In the genomic region with DNA sequence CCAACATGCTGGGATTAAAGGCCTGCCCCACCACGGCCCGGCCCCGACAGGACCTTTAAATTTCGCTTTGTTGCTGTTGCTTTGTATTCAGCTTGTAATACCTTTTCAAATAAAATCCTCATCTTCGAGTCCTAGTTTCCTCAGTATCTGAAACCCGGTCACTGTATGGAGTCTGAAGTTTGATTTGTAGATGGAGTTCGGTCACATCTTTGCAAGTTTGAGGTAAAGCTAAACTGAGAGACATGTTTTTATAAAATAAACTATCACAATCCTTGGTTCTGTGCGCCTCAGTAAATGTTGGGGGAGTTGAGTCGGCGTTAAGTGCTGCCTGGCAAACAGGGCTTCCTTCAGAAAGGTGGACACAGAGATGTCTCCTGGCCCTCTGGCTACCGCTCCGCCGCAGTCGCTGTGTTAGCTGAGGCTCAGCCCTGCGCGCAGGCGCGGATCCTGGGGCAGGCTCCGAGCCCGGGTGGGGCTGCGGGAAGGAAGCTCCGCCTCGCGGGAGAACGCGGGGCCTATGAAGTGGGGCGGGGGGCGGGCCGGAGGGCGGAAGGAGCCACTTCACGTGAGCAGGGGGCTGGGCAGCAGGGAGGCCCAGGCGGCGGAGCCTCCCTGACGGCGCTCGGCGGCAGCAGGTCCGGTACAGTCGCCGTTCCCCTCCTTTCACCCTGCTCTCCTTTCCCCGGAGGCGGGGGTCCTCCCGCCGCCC, we compare ENCODE assay signal across 8 mouse cellular contexts. TPM values are rescaled to one million over a fixed set of nuclear protein-coding genes. Genes with fewer than 3 reads are reported as not detected.
DNase-seq lines count a peak whose midpoint lies in the region; ATAC-seq and TF ChIP-seq lines count a peak whose summit lies in the region.

No protein-coding gene starts in this region.

- peaks cover 42% of the 10 kb centered on the region for H3K79me2 ChIP-seq in CH12.LX (replicated peaks; ENCODE audit: control insufficient read depth, extremely low read depth, insufficient read depth, poor library complexity, severe bottlenecking)

- TF ChIP-seq RAD21 in CH12.LX (IDR thresholded peaks at IDR 0.05; ENCODE audit: low read depth, low read length), result no peak

- WGBS in forebrain, embryonic 12.5 days, result 9% methylated on average over 37 of the region's 44 CpGs
- WGBS in large intestine, adult 2 months, result 5% methylated on average over 43 of the region's 44 CpGs
- WGBS in liver, postnatal 0 days (ENCODE audit: insufficient replicate concordance), result 9% methylated on average over 43 of the region's 44 CpGs
- 8% methylated on average over 41 of the region's 44 CpGs for WGBS in neural tube, embryonic 14.5 days

- intact Hi-C loops in heart, postnatal 10 days (cut with DNase I), result no loop called here

- in situ Hi-C loops in CH12.LX (cut with MboI; ENCODE audit: low pct_ligation_motif_present, low pct_unique_long_range_greater_than_20kb, low sequenced_read_pairs), result no loop called here

- DNase-seq in CH12.LX (ENCODE audit: extremely low read depth), result peak; percentile 93
- peak; percentile 91 for DNase-seq in c-Kit-positive CD71-positive TER-119-negative erythroid progenitor cells, embryonic 14.5 days (ENCODE audit: low read depth)
- DNase-seq in heart, postnatal 10 days, result peak; percentile 95 to 96
- DNase-seq in large intestine, adult 2 months (ENCODE audit: low read depth, low spot score), result peak; percentile 84
- DNase-seq in liver, postnatal 0 days, result peak; percentile 96
- DNase-seq in testis, postnatal 10 days (ENCODE audit: low spot score), result peak; percentile 94

- H3K36me3 ChIP-seq in CH12.LX (replicated peaks in 1 of 2; ENCODE audit: control insufficient read depth in 1 of 2, insufficient read depth in 1 of 2, low read length in 1 of 2), result peaks cover 0 to 13% of the 10 kb centered on the region in 2 experiments
- no peaks in the 10 kb centered on the region for H3K36me3 ChIP-seq in forebrain, embryonic 12.5 days (replicated peaks)
- H3K36me3 ChIP-seq in liver, postnatal 0 days (replicated peaks; ENCODE audit: insufficient read depth, low read length), result no peaks in the 10 kb centered on the region
- no peaks in the 10 kb centered on the region for H3K36me3 ChIP-seq in neural tube, embryonic 14.5 days (ENCODE audit: control insufficient read depth, insufficient read depth, low read length)

- no peaks in the 10 kb centered on the region for H3K9me3 ChIP-seq in CH12.LX (replicated peaks; ENCODE audit: low read length)
- no peaks in the 10 kb centered on the region for H3K9me3 ChIP-seq in forebrain, embryonic 12.5 days
- no peaks in the 10 kb centered on the region for H3K9me3 ChIP-seq in liver, postnatal 0 days (ENCODE audit: low read length)
- no peaks in the 10 kb centered on the region for H3K9me3 ChIP-seq in neural tube, embryonic 14.5 days (ENCODE audit: control insufficient read depth, low read length)

- H3K4me2 ChIP-seq in CH12.LX (ENCODE audit: insufficient read depth, low read depth, poor library complexity, severe bottlenecking), result peak overlapping the region; percentile 67
- H3K4me2 ChIP-seq in forebrain, embryonic 12.5 days, result peak overlapping the region; percentile 84
- H3K4me2 ChIP-seq in liver, postnatal 0 days (ENCODE audit: low read depth, low read length), result peak overlapping the region; percentile 85
- H3K4me2 ChIP-seq in neural tube, embryonic 14.5 days (ENCODE audit: low read depth, low read length), result peak overlapping the region; percentile 82

- H3K4me1 ChIP-seq in CH12.LX (ENCODE audit: control insufficient read depth in 1 of 2, insufficient read depth in 2 of 2), result peaks cover 0 to 16% of the 10 kb centered on the region in 2 experiments; a peak in 2 of 4 replicates
- H3K4me1 ChIP-seq in forebrain, embryonic 12.5 days, result peaks cover 13% of the 10 kb centered on the region
- peaks cover 22% of the 10 kb centered on the region; the same call in 1 of the 2 replicates for H3K4me1 ChIP-seq in liver, postnatal 0 days (ENCODE audit: insufficient read depth)
- H3K4me1 ChIP-seq in neural tube, embryonic 14.5 days (ENCODE audit: control insufficient read depth, insufficient read depth, low read length), result peaks cover 9% of the 10 kb centered on the region

- no peak for TF ChIP-seq EP300 in CH12.LX (IDR thresholded peaks at IDR 0.05; ENCODE audit: low read length)
- TF ChIP-seq EP300 in liver, postnatal 0 days (IDR thresholded peaks at IDR 0.05; ENCODE audit: low read depth), result no peak

- peak overlapping the region; percentile 72 to 77 (median 75) for H3K4me3 ChIP-seq in CH12.LX (replicated peaks in 1 of 3; ENCODE audit: low read depth in 2 of 3, low read length in 2 of 3, poor library complexity in 1 of 3)
- peak overlapping the region; percentile 81 for H3K4me3 ChIP-seq in forebrain, embryonic 12.5 days (replicated peaks)
- H3K4me3 ChIP-seq in liver, postnatal 0 days (ENCODE audit: low read depth, low read length), result peak overlapping the region; percentile 95
- peak overlapping the region; percentile 87 for H3K4me3 ChIP-seq in neural tube, embryonic 14.5 days (ENCODE audit: low read depth, low read length)

- no peaks in the 10 kb centered on the region for H3K27me3 ChIP-seq in CH12.LX (replicated peaks)
- no peaks in the 10 kb centered on the region for H3K27me3 ChIP-seq in forebrain, embryonic 12.5 days
- no peaks in the 10 kb centered on the region for H3K27me3 ChIP-seq in liver, postnatal 0 days (ENCODE audit: insufficient read depth, low read length)
- no peaks in the 10 kb centered on the region for H3K27me3 ChIP-seq in neural tube, embryonic 14.5 days (ENCODE audit: control insufficient read depth, insufficient read depth, low read length)

- ATAC-seq in forebrain, embryonic 12.5 days (ENCODE audit: low FRiP score), result peak; percentile 99
- ATAC-seq in liver, postnatal 0 days, result peak; percentile 98
- ATAC-seq in neural tube, embryonic 14.5 days (ENCODE audit: low read depth), result peak; percentile 97

- TF ChIP-seq POLR2A in CH12.LX (IDR thresholded peaks at IDR 0.05; ENCODE audit: low read depth, low read length), result peak; percentile 90

- TF ChIP-seq CTCF in CH12.LX (conservative IDR thresholded peaks at IDR 0.05 in 1 of 2, IDR thresholded peaks at IDR 0.05 in 1 of 2; ENCODE audit: low read depth in 2 of 2, low read length in 2 of 2), result no peak
- TF ChIP-seq CTCF in liver, postnatal 0 days (IDR thresholded peaks at IDR 0.05; ENCODE audit: low read depth), result peak; percentile 8; the same call in 1 of the 2 replicates

- no peak overlapping the region for H3K27ac ChIP-seq in CH12.LX (ENCODE audit: insufficient read depth, low read depth)
- peak overlapping the region; percentile 83 for H3K27ac ChIP-seq in forebrain, embryonic 12.5 days
- H3K27ac ChIP-seq in liver, postnatal 0 days (ENCODE audit: low read depth), result peak overlapping the region; percentile 84
- peak overlapping the region; percentile 86 for H3K27ac ChIP-seq in neural tube, embryonic 14.5 days (ENCODE audit: low read depth, low read length)

- H3K9ac ChIP-seq in CH12.LX (ENCODE audit: insufficient read depth, low read depth), result peak overlapping the region; percentile 96
- H3K9ac ChIP-seq in forebrain, embryonic 12.5 days, result peak overlapping the region; percentile 93
- H3K9ac ChIP-seq in liver, postnatal 0 days (replicated peaks), result peak overlapping the region; percentile 95
- H3K9ac ChIP-seq in neural tube, embryonic 14.5 days (replicated peaks; ENCODE audit: low read depth, low read length), result peak overlapping the region; percentile 93

- dilution Hi-C loops in CH12.LX (cut with MboI; ENCODE audit: extremely low pct_ligation_motif_present, extremely low pct_unique_long_range_greater_than_20kb, low sequenced_read_pairs), result no loop called here

TF ChIP-seq in CH12.LX, 34 proteins besides CTCF, POLR2A, EP300 and RAD21 (continues in another document):
- TF ChIP-seq GABPA (IDR thresholded peaks at IDR 0.05; ENCODE audit: insufficient replicate concordance, low read depth, low read length), result no peak
- TF ChIP-seq BHLHE40 (IDR thresholded peaks at IDR 0.05; ENCODE audit: low read depth, low read length), result peak; percentile 99

RNA-seq across cellular contexts. Expression of gene Rabgap1, which starts 8.7 kb away (rescaled TPM):
- total RNA-seq in CH12.LX (2012; rRNA removed), result 17.5 and 19.4 TPM in 2 replicates
- total RNA-seq in CH12.LX (2014; rRNA removed), result 21.9 and 23.9 TPM in 2 replicates
- polyA plus RNA-seq in CH12.LX (2012; ENCODE audit: insufficient read length, low read depth), result 16.6 and 18.1 TPM in 2 replicates
- polyA plus RNA-seq in forebrain, embryonic 12.5 days (2016; fragmentation: Nextera tagmentation; extraction: Ambion mirVana), result 60.5 and 64.0 TPM in 2 replicates
- total RNA-seq in heart, postnatal 10 days (2021), result 10 to 100 TPM; 45.9 to 56.7 TPM
- 5.0 and 7.4 TPM in 2 replicates for polyA plus RNA-seq in large intestine, adult 2 months (2012; rRNA removed)
- 5.6 and 6.2 TPM in 2 replicates for polyA plus RNA-seq in liver, postnatal 0 days (2015; fragmentation: Nextera tagmentation; extraction: Ambion mirVana)
- 64.5 and 104 TPM in 2 replicates for polyA plus RNA-seq in neural tube, embryonic 14.5 days (2014; fragmentation: Nextera tagmentation; extraction: Ambion mirVana)

RNA-seq across cellular contexts. Expression of gene Zbtb6, which starts 8.8 kb away (rescaled TPM):
- total RNA-seq in CH12.LX (2012; rRNA removed) (6.7 and 9.6 TPM in 2 replicates), CH12.LX (2014; rRNA removed) (23.3 and 26.3 TPM in 2 replicates)
- 6.2 and 9.2 TPM in 2 replicates for polyA plus RNA-seq in CH12.LX (2012; ENCODE audit: insufficient read length, low read depth)
- polyA plus RNA-seq in forebrain, embryonic 12.5 days (2016; fragmentation: Nextera tagmentation; extraction: Ambion mirVana), result 11.0 and 13.9 TPM in 2 replicates
- total RNA-seq in heart, postnatal 10 days (2021), result 1 to 10 TPM; 6.0 to 6.2 TPM
- polyA plus RNA-seq in large intestine, adult 2 months (2012; rRNA removed), result 2.2 and 3.3 TPM in 2 replicates
- 1.3 and 1.4 TPM in 2 replicates for polyA plus RNA-seq in liver, postnatal 0 days (2015; fragmentation: Nextera tagmentation; extraction: Ambion mirVana)
- polyA plus RNA-seq in neural tube, embryonic 14.5 days (2014; fragmentation: Nextera tagmentation; extraction: Ambion mirVana), result 10.4 and 11.7 TPM in 2 replicates

RNA-seq across cellular contexts. Expression of gene Zbtb26, which starts 8.9 kb away (rescaled TPM):
- 7.4 and 7.5 TPM in 2 replicates for total RNA-seq in CH12.LX (2012; rRNA removed)
- total RNA-seq in CH12.LX (2014; rRNA removed), result 6.3 and 6.8 TPM in 2 replicates
- 3.9 and 4.1 TPM in 2 replicates for polyA plus RNA-seq in CH12.LX (2012; ENCODE audit: insufficient read length, low read depth)
- polyA plus RNA-seq in forebrain, embryonic 12.5 days (2016; fragmentation: Nextera tagmentation; extraction: Ambion mirVana), result 13.2 and 13.5 TPM in 2 replicates
- total RNA-seq in heart, postnatal 10 days (2021), result 1 to 10 TPM; 4.5 to 5.1 TPM
- polyA plus RNA-seq in large intestine, adult 2 months (2012; rRNA removed), result 0.97 and 2.1 TPM in 2 replicates
- polyA plus RNA-seq in liver, postnatal 0 days (2015; fragmentation: Nextera tagmentation; extraction: Ambion mirVana), result 0.83 and 1.4 TPM in 2 replicates
- 10.2 and 12.8 TPM in 2 replicates for polyA plus RNA-seq in neural tube, embryonic 14.5 days (2014; fragmentation: Nextera tagmentation; extraction: Ambion mirVana)

RNA-seq across cellular contexts. Expression of gene Rc3h2, which starts 29.1 kb away (rescaled TPM):
- total RNA-seq in CH12.LX (2012; rRNA removed), result 6.2 and 8.0 TPM in 2 replicates
- total RNA-seq in CH12.LX (2014; rRNA removed), result 7.9 and 10.1 TPM in 2 replicates
- 4.2 and 5.7 TPM in 2 replicates for polyA plus RNA-seq in CH12.LX (2012; ENCODE audit: insufficient read length, low read depth)
- 34.5 and 35.0 TPM in 2 replicates for polyA plus RNA-seq in forebrain, embryonic 12.5 days (2016; fragmentation: Nextera tagmentation; extraction: Ambion mirVana)
- 10 to 100 TPM; 47.7 to 50.2 TPM for total RNA-seq in heart, postnatal 10 days (2021)
- polyA plus RNA-seq in large intestine, adult 2 months (2012; rRNA removed), result 3.5 and 6.6 TPM in 2 replicates
- 2.7 and 3.0 TPM in 2 replicates for polyA plus RNA-seq in liver, postnatal 0 days (2015; fragmentation: Nextera tagmentation; extraction: Ambion mirVana)
- 32.4 and 33.4 TPM in 2 replicates for polyA plus RNA-seq in neural tube, embryonic 14.5 days (2014; fragmentation: Nextera tagmentation; extraction: Ambion mirVana)
